Mouse (Mus musculus) cerebellum, postnatal 10 days (tissue): ENCODE results near the gene Mlf2.

Experiments
- DNase-seq, 2 experiments: peaks; one replicate each; pipeline ENCODE4 v3.0.0; 2021; ENCODE audit warnings: mixed read lengths in 2 of 2

The Mlf2 gene

GRCm38 (mm10) chr6:124913214-124913613 lies 18.0 kb upstream of the Mlf2 start:
- DNase-seq, result no peak

DNA sequence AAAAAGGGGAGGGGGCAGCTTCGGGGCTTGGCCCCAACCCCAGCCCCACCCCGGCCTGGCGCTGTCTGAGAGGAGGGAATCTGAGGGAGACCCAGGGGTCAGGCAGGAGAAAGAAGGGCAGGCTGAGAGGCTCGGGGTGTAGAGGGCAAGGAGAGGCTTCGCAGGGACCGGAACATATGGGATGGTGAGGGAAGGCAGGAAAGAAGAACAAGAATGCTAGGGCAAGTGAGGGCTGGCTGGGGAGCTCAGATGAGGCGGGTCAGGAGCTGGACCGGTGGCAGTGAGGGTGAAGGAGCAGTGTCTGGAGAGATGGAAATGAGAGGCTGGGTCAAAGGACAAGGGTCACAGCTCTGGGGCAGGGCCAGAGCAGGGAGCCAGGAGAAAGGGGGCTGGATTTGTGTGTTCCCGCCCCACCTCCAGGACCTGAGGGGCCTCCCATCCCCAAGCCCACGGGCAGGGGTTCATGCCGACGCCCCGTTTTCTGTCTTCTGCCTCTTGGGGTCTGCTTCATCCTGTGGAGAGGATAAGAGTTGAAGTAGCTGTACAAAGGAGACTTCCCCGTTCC lies 17.4 kb upstream of the Mlf2 start:
- DNase-seq, result no peak

- no peak for DNase-seq
Observed at GRCm38 (mm10) chr6:124914511-124914910, 16.7 kb upstream of the Mlf2 start.

DNA sequence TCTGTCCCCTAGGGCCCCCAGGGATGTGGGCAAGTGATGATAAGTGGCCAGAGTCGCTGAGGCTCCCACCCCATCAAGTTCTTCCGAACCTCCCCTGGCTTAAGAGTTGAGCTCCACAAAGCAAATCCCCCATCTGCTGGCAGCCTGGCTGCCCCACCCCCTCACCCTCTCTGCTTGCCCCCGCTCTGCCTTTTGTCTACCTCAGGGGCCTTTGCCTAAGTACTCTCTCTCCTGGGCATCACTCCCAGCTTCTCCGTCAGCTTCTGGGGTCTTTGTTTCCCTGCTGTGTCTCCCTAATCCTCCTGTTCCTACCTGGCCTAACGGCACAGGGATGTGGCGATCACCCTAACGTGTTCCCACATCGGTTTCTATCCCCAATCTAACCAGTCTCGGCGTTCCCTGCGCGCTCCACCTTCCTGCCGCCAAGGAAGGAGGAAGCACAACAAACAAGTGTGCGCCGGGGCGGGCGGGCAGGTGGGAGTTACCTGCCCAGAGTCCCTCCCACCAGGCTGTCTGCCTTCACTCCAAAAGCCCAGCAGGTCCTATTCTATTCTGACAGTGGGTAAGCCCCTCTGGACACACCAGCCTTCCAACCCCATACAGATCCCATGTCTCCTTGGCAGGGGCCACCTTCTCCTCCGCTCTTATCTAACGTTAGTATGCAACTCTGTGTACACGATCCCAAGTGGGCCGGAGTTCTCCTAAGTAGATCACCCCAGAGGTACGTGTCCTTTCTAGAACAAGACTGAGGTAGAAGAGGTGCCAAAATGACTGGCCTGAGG lies 15.8 kb upstream of the Mlf2 start:
- peak; percentile 64 to 66 for DNase-seq

DNA sequence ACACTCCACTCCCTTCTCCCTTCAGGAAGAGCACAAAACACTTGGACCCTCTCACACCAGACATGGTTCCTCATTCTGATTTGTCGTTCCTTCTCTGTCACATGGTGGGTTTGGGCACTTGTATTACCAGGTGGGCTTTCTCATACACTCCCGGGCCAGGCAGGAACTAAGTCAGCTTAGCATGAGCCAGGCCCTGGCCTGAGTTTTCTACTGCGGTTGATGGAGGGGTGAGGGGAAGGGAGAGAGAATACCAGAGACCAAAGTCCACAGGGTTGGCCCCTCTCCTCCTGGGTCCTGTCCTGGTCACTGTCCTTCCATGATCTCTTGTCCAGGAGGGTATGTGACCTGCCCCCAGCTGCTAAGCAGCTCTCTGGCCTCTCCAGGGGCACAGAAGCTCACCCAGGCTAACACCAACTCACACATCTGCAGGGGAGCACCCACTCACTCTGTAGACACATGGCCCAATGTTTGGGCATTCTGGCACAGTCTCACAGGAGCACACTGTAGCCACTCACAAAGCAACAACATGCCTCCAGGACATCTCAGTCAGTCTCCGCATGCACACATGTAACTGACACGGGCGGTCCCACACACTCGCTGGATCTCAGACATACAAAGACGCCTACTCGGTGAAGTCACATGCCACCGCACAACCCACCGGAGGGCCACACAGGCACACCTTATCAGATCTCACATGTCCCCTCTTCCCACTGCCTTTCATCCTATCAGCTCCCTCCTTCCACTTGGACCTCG lies 15.1 kb upstream of the Mlf2 start:
- DNase-seq, result peak; percentile 58 to 59

DNA sequence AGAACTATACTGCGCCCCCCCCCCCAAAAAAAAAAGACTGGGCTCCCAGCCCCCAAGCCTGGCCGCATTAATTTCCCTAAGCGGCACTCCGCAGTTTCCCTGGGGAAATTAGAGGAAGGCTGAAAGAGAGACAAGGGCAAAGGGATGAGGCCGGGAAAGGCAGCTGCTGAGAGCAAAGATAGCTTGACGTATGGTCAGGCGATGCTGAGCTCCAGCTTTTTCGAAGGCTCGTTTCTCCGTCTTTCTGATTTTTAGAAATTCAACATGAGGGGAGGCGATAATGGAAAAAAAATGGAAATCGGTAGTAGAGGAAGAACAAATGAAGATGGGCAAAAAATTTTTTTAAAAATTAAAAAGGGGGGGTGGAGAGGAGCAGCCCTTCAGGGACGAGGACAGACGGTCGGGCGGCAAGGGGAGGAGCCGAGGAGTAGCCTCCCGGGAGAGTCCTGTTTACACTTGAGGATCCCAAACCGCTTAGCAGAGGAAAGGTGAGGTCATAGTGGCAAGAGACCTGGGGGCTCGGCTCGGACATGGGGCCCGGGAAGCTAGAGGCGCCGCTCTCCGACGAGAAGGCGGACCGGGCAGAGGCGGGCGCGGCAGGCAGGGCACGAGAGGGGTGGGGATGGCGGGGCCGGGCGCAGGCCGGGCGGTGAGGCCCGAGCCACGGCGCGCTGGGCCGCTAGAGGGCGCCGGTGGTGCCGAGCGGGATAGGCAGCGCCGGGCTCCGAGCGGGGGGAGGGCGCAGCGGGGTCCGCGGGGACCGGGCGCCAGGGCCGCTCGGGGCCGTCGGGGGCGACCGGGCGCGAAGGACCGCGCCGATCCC lies 14.3 kb upstream of the Mlf2 start:
- DNase-seq, result peak; percentile 98 to 99

DNA sequence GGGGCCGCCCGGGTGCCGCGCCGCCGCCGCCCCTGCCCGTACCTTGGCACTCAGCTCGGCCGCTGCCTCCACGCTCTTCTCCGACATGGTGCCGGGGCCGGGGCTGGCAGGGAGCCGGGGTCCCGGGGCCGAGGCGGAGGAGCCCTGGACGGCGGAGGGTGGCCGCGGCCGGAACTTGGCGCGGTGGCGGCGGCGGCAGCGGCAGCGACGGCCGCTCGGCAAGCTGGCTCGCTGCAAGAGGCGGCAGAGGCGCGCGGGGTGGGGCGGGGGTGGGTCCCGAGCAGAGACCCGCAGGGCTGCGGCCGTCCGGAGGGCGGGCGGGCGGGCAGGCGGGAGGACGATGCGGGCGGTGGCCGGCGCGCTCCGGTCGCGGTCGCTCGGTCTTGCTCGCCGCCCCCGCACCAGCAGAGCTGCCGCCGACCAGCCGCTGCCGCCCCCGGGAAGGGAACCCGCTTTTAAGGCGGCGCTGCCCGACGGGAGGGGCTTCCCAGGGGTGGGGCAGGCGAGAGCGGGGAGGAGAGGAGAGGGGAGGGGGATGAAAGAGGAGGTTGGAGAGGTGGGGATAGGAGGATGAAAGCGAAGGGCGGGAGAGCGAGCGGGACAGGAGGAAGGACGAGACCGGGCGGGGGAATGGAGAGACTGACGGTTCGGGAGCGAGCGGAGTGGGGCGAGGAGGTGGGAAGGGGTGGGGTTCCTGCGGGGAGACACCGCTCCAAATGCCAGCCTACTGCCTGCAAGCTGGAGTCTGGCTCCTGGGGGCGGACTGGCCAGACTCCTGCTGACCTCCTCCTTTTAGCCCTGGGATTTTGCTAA lies 13.5 kb upstream of the Mlf2 start:
- DNase-seq, result peak; percentile 97 to 99

DNA sequence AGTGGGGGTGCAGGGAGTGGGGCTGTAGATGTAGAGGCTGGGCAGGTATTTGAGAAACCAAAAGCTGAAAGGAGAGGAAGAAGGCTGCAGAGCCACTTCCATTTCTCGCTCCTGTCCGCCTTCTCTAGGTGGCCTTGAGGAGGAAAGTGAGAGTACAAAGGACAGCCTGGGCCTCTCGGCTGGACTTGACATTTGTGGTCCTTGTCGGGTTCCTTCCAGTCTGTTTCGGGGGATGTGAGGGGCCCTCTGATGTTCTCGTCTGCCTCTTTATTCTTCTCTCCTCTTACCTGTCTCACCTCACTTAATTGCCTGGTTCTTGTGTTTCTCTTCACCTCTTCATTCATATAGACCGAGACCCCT lies 12.9 kb upstream of the Mlf2 start:
- no peak for DNase-seq

DNA sequence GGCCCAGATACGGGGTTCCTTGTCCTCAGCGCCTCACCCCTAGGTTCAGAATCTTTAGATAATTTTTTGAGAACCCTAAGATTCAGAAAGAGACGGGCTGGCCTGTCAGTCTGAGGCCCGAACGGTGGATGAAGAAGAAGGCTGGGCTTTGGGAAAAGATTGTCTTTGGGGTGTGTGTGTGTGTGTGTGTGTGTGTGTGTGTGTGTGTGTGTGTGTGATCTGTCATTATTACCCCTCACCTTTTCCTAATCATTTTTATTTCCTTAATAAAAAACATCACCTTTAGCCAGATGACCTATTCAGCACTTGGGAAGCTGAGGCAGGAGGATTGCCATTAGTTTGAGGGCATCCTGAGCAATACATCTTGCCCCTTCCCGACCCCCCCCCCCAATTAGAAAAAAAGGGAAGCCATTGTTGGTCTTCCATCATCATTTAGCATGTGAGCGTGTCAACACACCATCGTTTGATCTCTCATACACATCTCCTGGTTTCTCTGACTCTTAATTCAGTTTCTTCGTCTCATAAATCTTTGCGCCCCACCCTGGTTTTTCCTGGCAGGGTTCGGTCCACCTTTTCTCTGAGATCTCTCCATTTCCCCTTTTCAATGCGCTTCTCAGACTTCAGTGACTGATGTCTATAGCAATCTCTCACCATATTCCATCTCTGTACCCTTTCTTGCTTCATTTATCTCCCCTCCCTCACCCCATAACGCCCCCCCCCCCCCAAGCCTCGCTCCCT lies 12.1 kb upstream of the Mlf2 start:
- DNase-seq, result peak in 1 of 2 experiments; percentile 48

GRCm38 (mm10) chr6:124919695-124920317 lies 11.4 kb upstream of the Mlf2 start, which contains the start of gene Ptms:
Ptms (minus strand) TSS chr6:124920103.
- DNase-seq, result peak; percentile 100

- DNase-seq, result no peak
Observed at GRCm38 (mm10) chr6:124920318-124921085, 10.7 kb upstream of the Mlf2 start.

DNA sequence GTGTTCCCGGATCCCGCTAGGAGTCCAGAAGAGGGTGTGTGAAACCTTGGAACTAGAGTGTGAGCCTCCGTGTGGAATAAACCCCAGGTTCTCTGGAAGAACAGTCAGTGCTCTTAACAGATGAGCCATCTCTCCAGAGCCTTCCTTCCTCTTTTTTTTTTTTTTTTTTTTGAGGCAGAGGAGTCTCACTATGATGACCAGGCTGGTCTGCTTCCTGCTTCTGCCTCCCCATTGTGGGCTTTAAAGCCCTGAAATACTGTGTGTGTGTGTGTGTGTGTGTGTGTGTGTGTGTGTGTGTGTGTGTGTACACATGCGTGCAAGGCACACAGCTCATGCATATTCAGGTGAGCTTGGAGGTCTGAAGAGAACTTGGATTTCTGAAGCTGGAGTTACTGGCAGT lies 9.6 kb upstream of the Mlf2 start:
- peak in 1 of 2 experiments; percentile 5 for DNase-seq

GRCm38 (mm10) chr6:124925173-124925793 lies 5.9 kb upstream of the Mlf2 start:
- no peak for DNase-seq

DNA sequence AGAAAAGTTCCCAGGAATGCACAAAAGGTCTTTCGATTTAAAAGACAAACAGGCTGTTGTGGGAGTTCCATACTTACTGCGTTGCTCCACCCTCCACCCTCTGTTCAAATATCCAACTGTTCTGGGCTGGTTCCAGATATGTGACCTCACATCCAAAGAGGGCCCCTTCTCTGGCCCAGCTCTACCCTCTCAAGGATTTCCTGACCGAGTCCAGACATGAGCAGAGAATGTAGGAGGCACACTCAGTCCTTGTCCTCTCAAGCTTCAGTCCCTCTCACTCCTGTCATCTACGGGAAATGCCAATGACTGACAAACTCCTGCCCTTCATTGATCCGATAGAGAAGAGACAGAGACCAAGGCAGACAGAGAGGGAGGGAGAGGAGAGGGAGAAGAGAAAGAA lies 5.2 kb upstream of the Mlf2 start:
- no peak for DNase-seq

- no peak for DNase-seq
Observed at GRCm38 (mm10) chr6:124930231-124930630, 955 bp upstream of the Mlf2 start.

- peak in 1 of 2 experiments; percentile 64 for DNase-seq
Observed at GRCm38 (mm10) chr6:124931525-124932313, 533 bp downstream of the Mlf2 start.

DNA sequence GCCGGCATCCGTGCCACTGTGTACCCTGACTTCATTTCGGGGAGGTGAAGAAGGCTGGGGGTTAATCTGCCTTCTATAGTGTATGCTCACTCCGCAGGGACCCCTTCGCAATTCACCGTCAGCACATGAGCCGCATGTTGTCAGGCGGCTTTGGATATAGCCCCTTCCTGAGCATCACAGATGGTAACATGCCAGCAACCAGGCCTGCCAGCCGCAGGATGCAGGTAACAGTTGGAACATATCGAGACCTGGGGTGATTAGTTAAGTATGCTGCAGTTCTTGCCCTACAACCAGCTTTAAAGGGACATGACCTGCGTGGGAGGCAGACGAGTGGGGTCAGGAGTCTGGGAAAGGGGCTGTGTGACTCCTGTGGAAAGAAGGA lies 1.1 kb downstream of the Mlf2 start:
- DNase-seq, result peak; percentile 70 to 71

GRCm38 (mm10) chr6:124933127-124933526 lies 1.9 kb downstream of the Mlf2 start:
- DNase-seq, result no peak

DNA sequence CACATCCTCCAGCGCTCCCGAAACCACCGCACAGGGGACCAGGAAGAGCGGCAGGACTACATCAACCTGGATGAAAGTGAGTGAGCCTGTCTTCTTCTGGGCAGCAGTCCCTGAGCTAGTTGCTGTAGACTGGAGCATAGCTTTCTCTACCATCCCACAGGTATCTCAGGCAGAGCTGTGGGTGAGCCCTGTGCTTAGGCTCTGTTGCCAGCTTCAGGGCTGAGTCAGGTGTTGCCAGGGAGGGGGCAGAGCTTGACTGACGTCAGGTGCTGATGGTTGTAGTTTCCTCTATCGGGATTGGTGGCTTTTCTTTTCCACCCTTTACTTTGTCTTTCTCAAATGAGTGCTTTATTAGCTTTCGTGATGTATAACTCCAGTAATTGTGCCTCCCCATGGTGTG lies 3.5 kb downstream of the Mlf2 start:
- DNase-seq, result no peak
